Mouse (Mus musculus) ES-E14 (cell line): ENCODE measurements at regions not wholly inside any gene's neighbourhood (a gene's known extent, or its start where the extent isn't known, plus 50 kb on each side); places are given as distances from the start of the nearest gene placed in this dataset.

Experiments used
- DNase-seq: peaks from one replicate; pipeline ENCODE4 v3.0.0-alpha.2; 2013; ENCODE audit warnings: low read depth, low spot score
- H3K27ac ChIP-seq: 2 replicates; pipeline ENCODE4 v1.5.1; 2012; ENCODE audit warnings: low read depth, mild to moderate bottlenecking, low read length, moderate library complexity, mixed read lengths; ENCODE audit not compliant: poor library complexity, insufficient read depth, severe bottlenecking
- H3K36me3 ChIP-seq: 2 replicates; pipeline ENCODE4 v1.6.1; 2012; ENCODE audit warnings: mild to moderate bottlenecking, low read length, moderate library complexity, mixed read lengths; ENCODE audit not compliant: control insufficient read depth, poor library complexity, insufficient read depth, severe bottlenecking
- H3K4me1 ChIP-seq, 2 experiments: fragments of 150-350 bp in 1 of 2; sonication (generic) in 1 of 2; 2 replicates each; pipeline ENCODE4 v1.6.1; 2012; ENCODE audit warnings: low read length in 2 of 2, mild to moderate bottlenecking in 1 of 2, mixed read lengths in 1 of 2; ENCODE audit not compliant: control insufficient read depth in 2 of 2, insufficient read depth in 2 of 2, poor library complexity in 1 of 2
- H3K4me3 ChIP-seq, 2 experiments: fragments of 150-350 bp in 1 of 2; sonication (generic) in 1 of 2; 2 replicates each; pipeline ENCODE4 v1.5.1; 2012; ENCODE audit warnings: low read length in 2 of 2, low read depth in 1 of 2, mild to moderate bottlenecking in 1 of 2, mixed read lengths in 1 of 2; ENCODE audit not compliant: insufficient read depth in 1 of 2, poor library complexity in 1 of 2, severe bottlenecking in 1 of 2
- H3K9ac ChIP-seq: 2 replicates; pipeline ENCODE4 v1.6.1; 2012; ENCODE audit warnings: low read depth, mild to moderate bottlenecking, low read length, mixed read lengths; ENCODE audit not compliant: poor library complexity, insufficient read depth, severe bottlenecking
- H3K9me3 ChIP-seq: fragments of 150-350 bp; sonication (generic); 2 replicates; pipeline ENCODE4 v1.6.1; 2012; ENCODE audit warnings: low read depth, mild to moderate bottlenecking, low read length; ENCODE audit not compliant: control insufficient read depth, insufficient read depth
- CHD2 ChIP-seq: IDR thresholded peaks from 2 replicates; pipeline ENCODE4 v1.6.1; 2014; ENCODE audit warnings: mild to moderate bottlenecking, low read depth, low read length, inconsistent platforms
- HCFC1 ChIP-seq: IDR thresholded peaks from 2 replicates; pipeline ENCODE4 v1.6.1; 2012; ENCODE audit warnings: low read length, inconsistent platforms, borderline replicate concordance; ENCODE audit not compliant: insufficient read depth
- MAFK ChIP-seq: IDR thresholded peaks from 2 replicates; pipeline ENCODE4 v1.6.1; 2014; ENCODE audit warnings: mild to moderate bottlenecking, low read depth, low read length, inconsistent platforms; ENCODE audit not compliant: insufficient read depth
- ZC3H11A ChIP-seq: IDR thresholded peaks from 2 replicates; pipeline ENCODE4 v1.6.1; 2012; ENCODE audit warnings: low read depth, mild to moderate bottlenecking, inconsistent platforms, low read length, borderline replicate concordance
- ZNF384 ChIP-seq: IDR thresholded peaks from 2 replicates; pipeline ENCODE4 v1.6.1; 2012; ENCODE audit warnings: low read depth, low read length, inconsistent platforms
- in situ Hi-C, 2 experiments: fragments of 600-800 bp; cut with MboI; formaldehyde crosslinking; loops; one replicate each; pipeline ENCODE4 v1.15.1; 2025; ENCODE audit warnings: low sequenced_read_pairs in 2 of 2, inconsistent platforms in 1 of 2; ENCODE audit not compliant: unreplicated experiment in 2 of 2

DNA sequence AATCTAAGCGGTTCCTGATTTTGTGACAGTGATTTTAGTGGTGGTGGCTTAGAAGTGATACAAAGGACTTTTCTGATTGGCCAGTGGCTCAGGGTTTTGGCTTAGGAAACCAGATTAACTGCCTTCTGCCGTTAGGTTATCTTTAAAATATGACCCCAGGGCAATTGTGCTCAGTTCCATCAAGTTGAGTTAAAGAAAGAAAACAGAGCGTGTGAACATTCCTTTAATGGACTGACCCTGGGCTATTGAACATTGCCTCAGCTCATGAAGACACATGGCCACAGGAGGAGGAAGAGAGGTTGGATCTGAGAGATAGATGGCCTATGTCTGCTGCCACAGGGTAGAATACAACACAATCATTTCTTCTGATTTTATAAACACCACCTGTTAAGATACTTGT is 191.0 kb upstream of the Zc3h12c start:
- no peak for DNase-seq
- Histone ChIP-seq H3K4me1 (no peaks in the 10 kb centered on the region), H3K27ac (no peak overlapping the region), H3K9ac (no peak overlapping the region), H3K4me3 (no peak overlapping the region), H3K9me3 (no peaks in the 10 kb centered on the region), H3K36me3 (no peaks in the 10 kb centered on the region)
- in situ Hi-C loops = no loop called here
- TF ChIP-seq MAFK = no peak
- TF ChIP-seq HCFC1 = no peak

GRCm38 (mm10) chr9:52356549-52356948 is 188.2 kb upstream of the Zc3h12c start:
- no peak for DNase-seq
- no peak for TF ChIP-seq MAFK
- TF ChIP-seq HCFC1 = no peak
- no peak for TF ChIP-seq ZNF384
- no peak for TF ChIP-seq CHD2
- TF ChIP-seq ZC3H11A = no peak
- in situ Hi-C loops = no loop called here

DNA sequence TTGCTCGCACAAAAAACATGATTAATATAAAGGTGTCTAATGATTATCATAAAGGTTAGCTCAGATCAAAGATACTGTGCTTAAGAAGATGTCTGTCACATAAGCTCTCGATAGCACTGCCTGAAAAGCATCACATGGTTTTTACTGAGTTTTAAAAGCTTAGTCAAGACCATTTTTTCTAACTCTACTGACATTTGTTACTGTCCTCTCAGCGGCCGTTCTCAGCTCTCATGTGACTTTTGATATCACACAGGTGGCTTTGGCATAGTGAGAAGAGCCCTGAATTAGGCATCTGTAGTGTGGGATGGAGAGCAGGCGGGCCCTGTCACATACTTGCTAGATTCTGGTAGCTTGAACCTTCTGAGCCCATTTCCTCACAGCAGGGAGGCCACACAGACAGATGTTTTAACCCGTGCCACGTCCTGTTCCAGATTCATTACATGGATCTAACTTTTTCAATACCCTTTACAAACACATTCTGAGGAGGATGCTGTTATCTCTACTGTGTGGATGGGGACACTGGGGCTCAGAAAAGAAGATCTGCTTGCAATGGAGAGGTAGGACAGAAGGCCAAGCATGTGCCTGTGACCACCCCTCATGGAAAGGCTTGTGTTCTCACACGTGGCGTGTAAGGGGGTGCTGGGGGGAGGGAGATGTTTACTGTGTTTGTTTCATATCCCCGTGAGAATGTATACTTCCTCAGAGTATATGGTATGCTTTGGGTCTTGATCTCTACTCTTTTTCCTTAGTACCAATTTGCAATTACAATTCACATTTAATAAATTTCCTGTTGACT is 187.0 kb upstream of the Zc3h12c start:
- Histone ChIP-seq H3K4me3 (no peak overlapping the region), H3K9ac (no peak overlapping the region), H3K4me1 (no peaks in the 10 kb centered on the region), H3K9me3 (no peaks in the 10 kb centered on the region), H3K27ac (no peak overlapping the region), H3K36me3 (no peaks in the 10 kb centered on the region)
- DNase-seq = no peak
- in situ Hi-C loops = no loop called here
- no peak for TF ChIP-seq CHD2
- TF ChIP-seq ZC3H11A = no peak
- no peak for TF ChIP-seq MAFK
- TF ChIP-seq ZNF384 = no peak
- TF ChIP-seq HCFC1 = no peak

More at GRCm38 (mm10) chr9:52356549-52356948, 188.2 kb upstream of the Zc3h12c start:
- Histone ChIP-seq H3K4me1 (no peaks in the 10 kb centered on the region), H3K9ac (no peak overlapping the region), H3K36me3 (no peaks in the 10 kb centered on the region), H3K9me3 (no peaks in the 10 kb centered on the region), H3K27ac (no peak overlapping the region), H3K4me3 (no peak overlapping the region)

GRCm38 (mm10) chr9:52348536-52349527 is 180.5 kb upstream of the Zc3h12c start:
- no peak overlapping the region for H3K27ac ChIP-seq
- no peaks in the 10 kb centered on the region for H3K9me3 ChIP-seq
- H3K9ac ChIP-seq = no peak overlapping the region

More at GRCm38 (mm10) chr9:52348536-52349527, 180.5 kb upstream of the Zc3h12c start:
- in situ Hi-C loops = no loop called here
- Histone ChIP-seq H3K4me3 (no peak overlapping the region), H3K4me1 (no peaks in the 10 kb centered on the region), H3K36me3 (no peaks in the 10 kb centered on the region)
- TF ChIP-seq ZC3H11A (no peak), HCFC1 (no peak), MAFK (no peak), CHD2 (no peak), ZNF384 (no peak)
- no peak for DNase-seq
